Mouse (Mus musculus) spleen, adult 2 months (tissue): ENCODE data around the gene Igsf3. TPM values are rescaled to one million over a fixed set of nuclear protein-coding genes. Genes with fewer than 3 reads are reported as not detected.
A peak's percentile ranks its signal among the peaks of the same experiment; 100 is the strongest.

Experiments used
- DNase-seq, 2 experiments: peaks; one replicate each; pipeline versions ENCODE4 v3.0.0 to v3.0.0-alpha.2; 2012 to 2021; ENCODE audit warnings: low spot score in 2 of 2, low read depth in 1 of 2
- H3K27ac ChIP-seq: fragments of 200-500 bp; 2 replicates; pipeline ENCODE4 v1.5.1; 2012; ENCODE audit warnings: low read length, inconsistent platforms; ENCODE audit not compliant: insufficient read depth
- H3K27me3 ChIP-seq: fragments of 200-500 bp; 2 replicates; pipeline ENCODE4 v1.6.1; 2012; ENCODE audit warnings: mild to moderate bottlenecking, moderate library complexity, low read length, inconsistent platforms; ENCODE audit not compliant: control insufficient read depth, insufficient read depth
- H3K36me3 ChIP-seq: fragments of 200-500 bp; 2 replicates; pipeline ENCODE4 v1.6.1; 2012; ENCODE audit warnings: mild to moderate bottlenecking, low read length, inconsistent platforms; ENCODE audit not compliant: control insufficient read depth, insufficient read depth
- H3K4me1 ChIP-seq: fragments of 200-500 bp; 2 replicates; pipeline ENCODE4 v1.6.1; 2011; ENCODE audit warnings: inconsistent platforms; ENCODE audit not compliant: control insufficient read depth, insufficient read depth, insufficient read length
- H3K4me3 ChIP-seq: fragments of 200-500 bp; 2 replicates; pipeline ENCODE4 v1.5.1; 2011; ENCODE audit warnings: mild to moderate bottlenecking, inconsistent platforms; ENCODE audit not compliant: insufficient read depth, insufficient read length; ENCODE audit errors: extremely low read depth
- CTCF ChIP-seq: fragments of 200-500 bp; IDR thresholded peaks from 2 replicates; pipeline ENCODE4 v1.5.1; 2011; ENCODE audit warnings: mild to moderate bottlenecking, inconsistent platforms; ENCODE audit not compliant: insufficient read depth, insufficient read length, insufficient replicate concordance; ENCODE audit errors: extremely low read depth
- POLR2A ChIP-seq: fragments of 200-500 bp; IDR thresholded peaks from 2 replicates; pipeline ENCODE4 v1.6.1; 2011; ENCODE audit warnings: low read depth, low read length, inconsistent platforms
- WGBS: fragments of 180-500 bp; shearing (Covaris S2); methylation state at CpG from one replicate; pipeline ENCODE4 v1.1.7; 2018; 5-methylcytosine and 5-hydroxymethylcytosine counted together
- polyA plus RNA-seq: library from polyadenylated mRNA; depleted of rRNA; stranded (reverse); fragments of >200 nt; gene quantifications from 2 replicates; pipeline ENCODE4 v1.2.3, GENCODE M21; 2012

The Igsf3 gene
- polyA plus RNA-seq, 1 experiment, result 1.4 TPM

DNA sequence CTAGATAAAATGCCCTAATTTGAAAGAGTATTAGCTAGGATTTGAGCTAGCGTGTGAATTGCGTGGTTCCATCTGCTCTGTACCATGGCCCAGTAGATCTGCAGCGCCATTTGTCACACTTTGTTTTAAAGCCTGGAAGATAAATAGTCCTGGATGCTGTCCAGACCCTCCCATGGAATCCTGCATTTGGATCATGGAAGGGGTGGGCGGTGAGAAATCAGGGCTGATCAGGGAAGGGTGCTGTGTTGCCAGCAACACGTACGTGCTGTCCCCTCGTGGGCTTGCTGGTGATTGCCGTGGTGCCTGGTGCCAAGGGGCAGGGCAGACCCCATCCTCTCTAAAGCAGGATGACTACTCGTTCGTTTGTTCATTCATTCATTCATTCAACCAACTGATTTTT is 28.6 kb downstream of the Igsf3 start:
- no peak overlapping the region for H3K27ac ChIP-seq
- H3K27me3 ChIP-seq, result no peaks in the 10 kb centered on the region
- DNase-seq, result no peak
- no peaks in the 10 kb centered on the region for H3K36me3 ChIP-seq
- peaks cover 3% of the 10 kb centered on the region; the same call in 1 of the 2 replicates for H3K4me1 ChIP-seq
- no peak for TF ChIP-seq POLR2A
- TF ChIP-seq CTCF, result no peak
- 88% methylated on average over 10 of the region's 10 CpGs for WGBS
- H3K4me3 ChIP-seq, result no peak overlapping the region

DNA sequence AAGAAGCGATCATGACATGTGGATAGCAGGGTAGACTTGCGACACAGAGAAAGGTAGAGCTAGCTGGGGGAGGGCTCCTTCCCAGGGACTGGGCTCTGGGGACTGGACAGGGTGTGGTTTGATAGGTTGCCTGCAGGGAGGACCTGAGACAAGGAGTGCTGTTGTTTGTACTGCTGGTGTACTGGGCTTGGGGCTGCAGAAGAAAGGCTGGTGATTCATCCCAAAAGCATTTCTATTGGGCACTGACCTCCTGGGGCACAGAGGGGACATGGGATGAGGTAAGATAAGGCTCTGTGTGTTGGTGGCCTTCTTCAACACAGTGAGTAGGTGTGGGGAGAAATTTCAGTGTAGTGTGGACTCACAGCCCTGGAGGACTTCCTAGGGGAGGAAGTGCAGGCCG is 29.2 kb downstream of the Igsf3 start:
- no peaks in the 10 kb centered on the region for H3K27me3 ChIP-seq
- no peak for DNase-seq
- H3K4me3 ChIP-seq, result no peak overlapping the region
- 77% methylated on average over 3 of the region's 3 CpGs for WGBS
- peaks cover 3% of the 10 kb centered on the region; the same call in 1 of the 2 replicates for H3K4me1 ChIP-seq
- H3K36me3 ChIP-seq, result no peaks in the 10 kb centered on the region
- no peak overlapping the region for H3K27ac ChIP-seq
- TF ChIP-seq CTCF, result no peak
- no peak for TF ChIP-seq POLR2A

DNA sequence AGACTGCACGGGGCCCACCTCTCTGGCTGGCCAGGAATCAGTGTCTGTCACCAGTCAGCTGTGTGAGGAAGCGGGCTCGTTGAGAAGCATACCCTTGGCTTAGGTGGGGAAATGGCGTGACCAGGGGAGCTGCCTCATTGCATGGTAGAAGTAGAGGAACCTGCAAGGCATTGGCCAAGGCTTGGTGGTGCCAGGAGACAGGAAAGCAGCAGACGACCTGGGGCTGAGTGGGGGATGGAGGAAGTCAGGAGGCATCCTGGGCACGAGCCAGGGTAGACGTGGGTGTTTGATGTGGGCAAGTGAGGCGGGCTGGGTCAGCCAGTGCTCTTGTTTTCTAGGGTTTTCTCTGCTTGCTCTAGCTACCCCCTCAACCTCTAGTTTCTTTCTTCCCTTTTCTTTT is 30.7 kb downstream of the Igsf3 start:
- Histone ChIP-seq H3K27me3 (no peaks in the 10 kb centered on the region), H3K4me1 (peaks cover 3% of the 10 kb centered on the region; the same call in 1 of the 2 replicates), H3K27ac (no peak overlapping the region), H3K4me3 (no peak overlapping the region), H3K36me3 (no peaks in the 10 kb centered on the region)
- no peak for TF ChIP-seq POLR2A
- no peak for TF ChIP-seq CTCF
- 14% methylated on average over 8 of the region's 8 CpGs for WGBS
- peak; percentile 11 to 26 for DNase-seq

DNA sequence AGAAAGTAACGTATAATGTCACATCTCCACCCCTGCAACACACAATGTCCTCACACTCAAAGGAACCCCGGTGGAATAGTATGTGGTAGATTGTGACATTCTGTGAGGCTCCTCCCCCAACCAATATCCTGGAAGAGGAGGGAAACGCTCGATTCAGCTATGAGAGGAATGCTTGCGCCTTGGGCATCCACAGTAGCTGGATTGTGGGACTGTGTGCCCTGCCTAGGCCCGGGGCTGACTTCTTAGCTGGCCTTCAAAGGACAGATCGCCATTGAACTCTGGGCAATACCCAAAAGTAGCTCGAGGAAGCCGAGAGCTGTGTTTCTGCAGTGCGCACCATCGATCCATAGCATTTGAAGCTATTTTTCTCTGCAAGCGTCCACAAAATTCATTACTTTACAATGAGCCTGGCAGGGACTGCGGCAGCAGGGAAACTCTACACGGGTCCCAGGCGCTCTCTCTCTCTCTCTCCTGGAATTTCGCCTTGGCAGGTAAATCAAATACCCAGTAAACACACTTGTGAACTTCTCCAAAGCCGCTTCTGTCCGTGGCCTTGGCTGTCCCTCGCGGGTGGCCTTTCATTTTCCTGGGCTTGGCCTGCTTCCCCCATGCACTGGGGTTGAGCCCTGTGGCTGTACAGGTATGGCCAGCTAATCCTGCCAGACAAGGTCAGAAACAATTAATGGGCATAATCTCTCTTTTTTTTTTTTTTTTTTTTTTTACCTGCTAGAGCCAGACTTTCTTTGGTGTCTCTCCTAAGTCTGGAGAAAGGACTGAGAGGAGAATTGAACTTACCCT is 32.3 kb downstream of the Igsf3 start:
- TF ChIP-seq CTCF, result no peak
- TF ChIP-seq POLR2A, result no peak
- Histone ChIP-seq H3K36me3 (no peaks in the 10 kb centered on the region), H3K4me3 (no peak overlapping the region), H3K27me3 (no peaks in the 10 kb centered on the region), H3K27ac (no peak overlapping the region), H3K4me1 (peaks cover 3% of the 10 kb centered on the region; the same call in 1 of the 2 replicates)
- 83% methylated on average over 20 of the region's 20 CpGs for whole genome bisulfite sequencing
- DNase-seq, result no peak

DNA sequence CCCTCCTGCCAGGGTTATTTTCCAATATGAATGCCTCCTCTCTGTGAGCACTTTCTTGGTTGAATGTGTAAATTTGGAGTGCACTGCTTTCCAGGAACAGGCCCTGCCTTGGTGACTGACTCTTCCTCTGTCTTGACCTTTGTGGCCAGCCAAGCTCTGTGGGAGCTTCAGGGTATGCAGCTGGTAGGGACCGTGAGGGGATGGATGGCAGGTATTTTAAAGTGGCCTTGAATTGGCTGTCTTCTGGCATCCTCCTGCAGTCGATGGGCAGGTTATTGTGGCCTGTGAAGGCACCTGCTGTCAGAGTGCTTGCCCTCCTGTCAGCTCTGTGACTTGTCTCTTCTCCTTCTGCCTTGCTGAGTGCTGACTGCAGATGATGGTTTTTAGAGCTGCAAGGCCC is 33.3 kb downstream of the Igsf3 start:
- no peak overlapping the region for H3K27ac ChIP-seq
- DNase-seq, result no peak
- H3K4me3 ChIP-seq, result no peak overlapping the region
- no peak for TF ChIP-seq CTCF
- TF ChIP-seq POLR2A, result no peak
- H3K36me3 ChIP-seq, result no peaks in the 10 kb centered on the region
- no peaks in the 10 kb centered on the region for H3K27me3 ChIP-seq
- peaks cover 3% of the 10 kb centered on the region; the same call in 1 of the 2 replicates for H3K4me1 ChIP-seq
- WGBS, result 83% methylated on average over 2 of the region's 2 CpGs

DNA sequence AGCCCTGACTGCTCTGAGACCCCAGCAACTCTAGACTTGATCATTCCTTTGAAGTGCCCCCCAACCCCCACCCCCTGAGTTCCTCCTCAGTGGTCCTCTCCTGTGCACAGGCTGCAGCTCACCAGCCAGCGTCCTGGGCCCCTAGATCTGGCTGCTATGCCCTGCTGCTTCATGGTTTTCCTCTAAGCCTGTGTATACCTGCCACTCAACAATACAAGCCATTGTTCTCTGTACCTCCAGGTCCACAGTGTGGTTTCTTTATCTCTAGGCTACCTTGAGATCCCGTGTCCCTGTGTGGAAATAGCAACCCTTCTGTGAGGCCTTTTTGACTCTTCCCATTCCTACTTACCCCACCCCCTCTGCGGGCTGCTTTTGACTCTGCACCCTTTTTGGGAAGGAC is 33.9 kb downstream of the Igsf3 start:
- Histone ChIP-seq H3K4me3 (no peak overlapping the region), H3K27ac (no peak overlapping the region), H3K27me3 (no peaks in the 10 kb centered on the region), H3K36me3 (no peaks in the 10 kb centered on the region), H3K4me1 (peaks cover 3% of the 10 kb centered on the region; the same call in 1 of the 2 replicates)
- TF ChIP-seq POLR2A (no peak), CTCF (no peak)
- WGBS, result 78% methylated on average over 3 of the region's 3 CpGs
- no peak for DNase-seq

DNA sequence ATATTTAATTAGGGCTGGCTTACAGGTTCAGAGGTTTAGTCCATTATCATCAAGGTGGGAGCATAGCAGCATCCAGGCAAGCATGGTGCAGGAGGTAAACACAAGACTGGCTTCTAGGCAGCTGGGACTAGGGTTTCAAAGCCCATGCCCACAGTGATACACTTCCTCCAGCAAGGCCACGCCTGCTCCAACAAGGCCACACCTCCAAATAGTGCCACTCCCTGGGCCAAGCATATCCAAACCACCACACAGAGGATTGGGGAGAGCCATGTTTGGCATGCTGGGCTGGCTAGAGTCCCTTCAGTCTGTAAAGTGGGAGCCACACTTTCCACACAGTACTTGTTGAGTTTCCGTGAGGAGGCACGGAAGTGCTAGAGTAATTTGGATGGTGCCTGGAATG is 34.7 kb downstream of the Igsf3 start:
- peaks cover 3% of the 10 kb centered on the region; the same call in 1 of the 2 replicates for H3K4me1 ChIP-seq
- 85% methylated on average over 3 of the region's 3 CpGs for WGBS
- no peak overlapping the region for H3K27ac ChIP-seq
- TF ChIP-seq POLR2A (no peak), CTCF (no peak)
- H3K36me3 ChIP-seq, result no peaks in the 10 kb centered on the region
- no peaks in the 10 kb centered on the region for H3K27me3 ChIP-seq
- H3K4me3 ChIP-seq, result no peak overlapping the region
- DNase-seq, result no peak
